Mouse (Mus musculus) naive thymus-derived CD4-positive, alpha-beta T cell, adult 2 months (primary cell): Measurements from ENCODE around the gene Cep131.

ENCODE experiments used
- DNase-seq: peaks from one replicate; pipeline ENCODE4 v3.0.0-alpha.2; 2011; ENCODE audit warnings: low read depth

The Cep131 gene

DNA sequence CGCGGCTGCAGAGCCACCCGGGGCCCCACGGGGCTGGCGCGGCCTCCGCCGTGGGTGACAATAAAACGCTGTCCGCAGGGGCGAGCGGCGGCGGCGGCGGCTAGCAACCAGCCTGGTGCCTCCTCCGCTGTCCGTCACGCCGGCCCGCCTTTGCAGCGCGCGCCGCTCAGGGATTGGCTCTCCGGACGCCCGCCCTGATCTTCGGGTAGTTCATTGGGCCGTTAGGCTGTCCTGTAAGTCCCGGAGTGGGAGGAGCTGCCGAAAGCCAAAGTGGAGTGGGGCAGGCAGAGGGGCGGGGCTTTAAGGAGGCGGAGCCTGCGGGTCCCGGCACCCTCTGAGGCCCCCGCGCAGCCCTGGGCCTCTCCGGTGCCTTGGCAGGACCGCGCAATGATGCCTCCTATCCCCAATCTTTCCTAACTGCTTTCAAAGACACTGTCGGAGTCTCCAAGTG, at the start of gene Cep131:
Gene Cep131 (minus strand): TSS at position 126 of the 451 bp plus-strand sequence.
- DNase-seq, result peak; percentile 97

DNA sequence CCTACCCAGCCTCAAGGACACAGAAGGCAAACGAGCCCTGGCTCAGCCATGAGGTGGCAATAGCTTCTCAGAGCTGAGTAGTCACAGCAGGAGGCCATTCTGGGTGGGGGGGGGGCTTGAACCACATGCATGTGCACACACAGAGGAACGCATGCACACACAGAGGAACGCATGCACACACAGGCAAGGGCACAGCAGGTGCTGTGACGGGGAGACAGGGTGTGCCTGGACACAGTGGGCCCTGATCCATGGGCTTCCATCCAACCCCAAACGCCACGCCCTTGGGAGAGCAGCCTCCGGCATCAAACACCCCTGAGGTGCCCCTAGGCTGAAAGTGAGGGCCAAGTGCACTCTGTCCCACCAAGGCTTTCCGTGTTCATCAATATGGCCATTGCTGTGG, 49.6 kb upstream of the Cep131 start:
- no peak for DNase-seq

DNA sequence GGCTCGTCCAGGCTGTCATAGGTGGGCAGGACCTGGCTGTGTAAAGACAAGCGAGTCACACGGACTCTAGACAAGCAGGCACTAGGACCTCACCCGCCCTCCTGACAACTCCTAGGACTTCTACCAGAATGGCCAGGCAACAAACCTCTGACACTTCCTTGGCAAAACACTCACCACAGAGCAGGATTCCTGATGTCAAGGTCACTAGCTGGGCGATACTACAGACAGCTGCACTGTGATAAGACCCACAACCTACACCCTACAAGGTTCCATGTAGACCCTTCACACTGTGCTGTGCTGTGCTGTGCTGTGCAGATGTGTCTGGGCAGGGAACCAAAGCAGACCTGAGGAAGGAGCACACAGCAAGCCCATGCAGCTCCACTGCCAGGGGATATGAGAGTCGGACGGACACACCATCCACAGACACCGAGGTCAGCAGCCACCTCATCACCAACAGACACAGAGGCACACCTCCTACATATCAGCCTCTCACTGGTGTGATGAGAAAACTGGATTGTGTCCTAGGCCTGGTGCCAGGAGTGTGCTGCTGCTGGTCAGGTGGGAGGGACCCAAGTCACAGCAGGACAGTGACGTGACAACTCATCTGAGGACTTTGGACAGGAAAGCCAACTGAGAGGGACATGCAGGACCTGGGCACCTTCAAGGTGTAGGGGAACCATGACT, 48.4 kb upstream of the Cep131 start:
- no peak for DNase-seq

DNA sequence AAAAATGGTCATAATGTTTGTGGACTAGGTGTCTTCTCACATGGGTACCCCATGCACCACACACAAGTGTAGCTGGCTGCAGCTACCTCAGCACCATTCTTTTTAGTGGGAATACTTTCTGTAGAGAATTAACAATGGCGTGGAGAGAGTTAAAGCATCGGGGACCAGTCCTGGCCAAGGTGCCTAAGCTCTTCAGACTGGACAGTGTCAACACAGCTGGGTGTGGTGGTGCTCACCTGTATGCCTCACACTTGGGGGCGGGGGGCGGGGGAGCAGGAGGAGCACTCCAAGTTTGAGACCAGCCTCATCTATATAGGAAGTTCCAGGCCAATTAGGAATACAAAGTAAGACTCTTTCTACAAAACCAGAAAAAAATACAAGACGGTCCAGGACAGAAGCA, 47.5 kb upstream of the Cep131 start:
- DNase-seq, result no peak

DNA sequence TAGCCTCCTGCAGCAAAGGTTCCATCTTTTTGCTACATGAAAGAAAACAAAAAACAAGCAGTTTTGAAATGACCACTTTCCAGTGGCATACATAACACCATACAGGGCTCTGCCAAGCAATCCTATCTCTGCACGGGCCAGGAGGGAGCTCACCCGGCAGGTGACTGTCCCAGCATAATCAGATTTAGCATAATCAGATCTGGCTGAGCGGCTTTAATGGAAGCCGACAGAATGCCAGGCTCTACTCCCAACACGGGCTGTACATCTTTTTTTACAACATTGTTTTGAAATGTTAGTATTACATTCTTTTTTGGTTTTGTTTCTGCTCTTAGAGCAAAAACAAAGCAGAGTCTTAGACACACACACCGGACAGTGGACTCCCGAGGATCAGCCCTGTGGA, 42.7 kb upstream of the Cep131 start:
- no peak for DNase-seq

GRCm38 (mm10) chr11:120126845-120127244, 40.2 kb upstream of the Cep131 start:
- no peak for DNase-seq

GRCm38 (mm10) chr11:120122126-120122525, 35.5 kb upstream of the Cep131 start:
- DNase-seq, result no peak

DNA sequence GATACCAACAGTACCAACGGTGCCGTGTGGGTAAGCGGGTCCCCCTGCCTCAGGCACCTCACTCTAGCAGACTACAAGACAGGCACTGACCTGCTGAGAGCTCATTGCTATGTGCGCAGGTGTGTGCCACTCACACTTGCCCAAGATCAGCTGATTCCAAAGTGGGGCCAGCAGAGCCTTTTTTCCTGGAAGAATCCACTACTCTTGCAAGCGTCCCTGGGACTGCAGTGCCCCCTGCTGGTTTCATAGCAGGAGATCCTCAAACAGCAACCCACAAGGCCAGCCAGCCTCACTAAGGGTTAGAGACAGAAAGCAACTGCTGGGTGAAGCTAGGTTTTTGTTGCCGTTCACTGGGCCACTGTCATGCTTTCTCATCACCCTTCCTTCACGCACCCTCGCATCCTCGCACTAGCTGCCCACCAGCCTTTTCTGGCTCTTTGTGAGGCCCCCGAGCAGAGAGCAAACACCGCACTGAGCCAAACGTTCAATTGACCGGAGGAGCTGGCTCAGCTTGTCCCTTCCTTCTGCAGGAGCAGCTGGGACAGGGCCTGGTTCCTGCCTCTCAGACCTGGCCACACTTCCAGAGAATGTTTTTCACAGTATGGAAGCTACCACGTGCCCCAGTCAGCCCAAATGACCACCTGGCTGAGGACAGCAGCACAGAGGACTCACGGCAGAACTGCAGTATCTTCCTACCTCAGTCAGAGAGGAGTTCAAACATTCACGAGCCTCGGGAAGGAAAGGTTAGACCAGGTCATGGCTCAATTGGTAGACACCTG, 34.2 kb upstream of the Cep131 start:
- peak; percentile 36 for DNase-seq

DNA sequence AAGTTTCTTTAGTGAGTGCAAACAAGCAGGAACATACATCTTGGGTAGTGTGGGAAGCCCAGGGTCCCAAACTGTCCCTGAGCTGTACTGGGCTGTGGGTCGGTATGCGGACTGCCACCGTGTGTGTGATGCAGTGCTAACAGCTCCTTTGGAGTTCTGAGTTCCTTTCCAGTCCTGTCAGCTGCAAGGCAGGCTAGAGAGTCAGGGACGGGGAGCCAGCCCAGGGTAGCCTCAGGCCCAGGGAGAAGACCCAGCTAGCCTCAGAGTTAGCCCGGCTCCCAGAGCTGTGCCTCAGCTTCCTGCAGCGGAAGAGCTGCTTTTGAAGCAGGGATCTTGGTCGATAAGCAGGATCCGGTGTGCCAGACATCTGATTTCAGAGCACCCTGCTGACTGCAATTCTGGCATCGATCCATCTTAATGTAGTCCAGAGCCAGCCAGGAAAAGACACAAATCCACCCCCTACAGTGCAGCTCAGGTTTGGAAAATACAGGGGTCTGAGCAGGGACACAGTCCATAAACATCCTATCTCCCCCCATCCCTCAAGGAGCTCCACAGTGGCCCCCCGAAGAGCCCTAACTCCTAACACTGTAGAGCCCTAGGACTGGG, 33.4 kb upstream of the Cep131 start:
- no peak for DNase-seq

GRCm38 (mm10) chr11:120119108-120119507, 32.5 kb upstream of the Cep131 start:
- no peak for DNase-seq

DNA sequence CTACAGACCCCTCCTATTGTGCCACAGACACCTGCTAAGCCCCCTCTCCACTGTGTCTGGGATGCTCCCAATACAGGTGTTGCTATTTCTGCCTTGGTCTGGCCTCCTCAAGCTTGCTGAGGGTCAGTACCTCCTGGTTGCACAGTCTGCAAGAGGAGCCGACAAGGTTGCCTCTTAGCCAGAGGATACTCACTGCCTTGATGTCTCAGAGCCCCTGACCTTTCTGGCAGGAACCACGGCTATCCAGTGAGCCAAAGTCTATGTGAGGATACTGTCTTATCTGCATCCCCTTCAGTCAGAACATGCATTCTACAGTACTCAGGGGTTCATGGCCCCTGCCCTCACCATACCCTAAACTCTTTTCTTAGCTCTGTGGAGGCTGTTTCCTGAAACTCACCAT, 31.0 kb upstream of the Cep131 start:
- no peak for DNase-seq

- DNase-seq, result no peak
Measured at GRCm38 (mm10) chr11:120114488-120115215, 28.0 kb upstream of the Cep131 start.

GRCm38 (mm10) chr11:120112136-120112535, 25.5 kb upstream of the Cep131 start:
- DNase-seq, result no peak

DNA sequence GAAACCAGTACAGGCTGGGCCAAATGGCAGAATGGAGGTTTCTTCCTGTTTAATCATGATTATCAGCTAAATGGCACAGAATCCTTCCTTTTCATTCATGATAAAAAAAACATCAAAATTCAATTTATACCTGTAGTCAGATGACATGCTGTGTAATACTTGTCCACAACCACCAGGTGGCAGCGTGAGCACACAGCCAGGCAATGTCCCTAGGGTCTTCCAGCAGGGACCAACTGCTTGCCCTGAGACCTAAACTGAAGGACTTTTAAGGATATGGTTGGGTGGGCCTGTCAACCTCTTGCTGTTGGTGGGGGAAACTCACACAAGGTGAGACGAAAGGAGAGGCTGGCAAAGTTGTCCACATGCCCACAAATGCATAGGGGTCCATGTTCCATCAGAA, 24.4 kb upstream of the Cep131 start:
- DNase-seq, result peak; percentile 74

GRCm38 (mm10) chr11:120110554-120110953, 23.9 kb upstream of the Cep131 start:
- DNase-seq, result peak; percentile 16

DNA sequence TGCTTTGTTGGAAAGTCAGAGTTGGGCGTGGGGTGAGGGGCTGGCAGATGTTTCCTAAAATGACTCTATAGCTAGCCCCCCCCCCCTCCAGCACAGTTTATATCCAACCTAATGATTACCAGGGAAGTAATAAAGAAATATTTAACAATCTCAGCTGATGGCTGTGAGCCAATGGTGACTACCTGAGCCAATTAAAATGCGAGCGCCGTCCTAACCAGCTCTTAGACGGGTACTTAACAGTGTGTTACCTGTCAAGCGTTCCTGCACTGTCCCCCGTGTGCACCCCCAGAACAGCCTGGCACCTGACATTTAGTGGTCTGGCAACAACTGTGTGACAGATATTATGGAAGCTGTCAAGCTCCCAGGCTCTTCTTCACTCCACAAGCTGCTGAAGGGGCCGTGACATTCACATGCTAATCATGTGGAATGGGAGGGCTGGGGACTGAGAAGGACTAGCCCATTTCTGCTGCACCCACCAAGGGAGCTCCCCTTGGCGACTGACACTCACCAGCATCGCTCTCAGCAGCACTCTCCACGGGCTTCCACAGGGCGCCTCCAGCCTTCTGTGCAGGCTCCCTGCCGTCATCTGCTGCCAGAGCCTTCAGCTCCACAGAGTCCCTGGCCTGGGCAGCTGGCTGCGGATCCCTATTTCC, 23.1 kb upstream of the Cep131 start:
- DNase-seq, result no peak

- DNase-seq, result no peak
Measured at GRCm38 (mm10) chr11:120107796-120108195, 21.2 kb upstream of the Cep131 start.

GRCm38 (mm10) chr11:120107026-120107425, 20.4 kb upstream of the Cep131 start:
- DNase-seq, result no peak

- DNase-seq, result no peak
Measured at GRCm38 (mm10) chr11:120103431-120103997, 16.9 kb upstream of the Cep131 start.

GRCm38 (mm10) chr11:120101036-120101435, 14.4 kb upstream of the Cep131 start:
- peak; percentile 85 for DNase-seq
